In the genomic region with DNA sequence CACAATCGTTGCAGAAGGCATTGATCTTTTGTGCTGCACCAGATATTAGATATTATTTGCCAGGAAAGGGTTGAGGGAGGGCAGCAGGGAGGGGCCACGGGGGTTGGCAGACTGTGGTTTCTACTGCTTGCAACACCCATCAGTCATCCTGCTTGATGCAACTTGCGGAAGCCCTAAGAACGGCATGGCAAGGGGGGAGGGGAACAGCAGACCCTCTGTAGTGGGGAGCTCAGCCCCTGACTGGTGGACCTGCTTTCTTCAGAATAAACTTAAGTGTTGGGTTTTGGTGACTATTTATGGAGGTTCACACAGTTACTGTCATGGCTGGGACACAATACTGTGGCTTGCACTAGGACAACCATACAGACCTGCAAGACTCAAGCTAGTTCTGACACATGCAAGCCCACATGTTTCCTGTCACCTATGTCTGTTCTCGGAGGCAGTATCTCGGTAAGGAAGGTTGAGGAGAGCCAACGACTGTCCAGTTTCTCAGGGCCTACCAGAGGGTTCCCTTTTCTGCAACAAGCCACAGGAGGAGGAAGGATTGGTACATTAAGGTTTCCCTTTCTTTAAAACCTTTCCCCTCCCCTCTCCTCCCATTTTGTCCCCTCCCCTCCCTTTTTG, we compare ENCODE assay signal across 13 mouse cellular contexts. TPM values are rescaled to one million over a fixed set of nuclear protein-coding genes. Genes with fewer than 3 reads are reported as not detected.
DNase-seq lines count a peak whose midpoint lies in the region; ATAC-seq and TF ChIP-seq lines count a peak whose summit lies in the region.
"Had no signal": no experiment of that assay in that cellular context is flagged by ENCODE, and none has a peak within 500 bp of the region (broad histone marks: within the 10 kb centered on the region; RNA-seq: fewer than 3 reads in every experiment).

No protein-coding gene starts in this region.

- H3K9me3 ChIP-seq in liver, embryonic 14.5 days (ENCODE audit: control insufficient read depth, low read length) = no peaks in the 10 kb centered on the region
- no peaks in the 10 kb centered on the region for H3K9me3 ChIP-seq in intestine, embryonic 15.5 days
- H3K9me3 ChIP-seq: limb, embryonic 10.5 days had no signal

- no peaks in the 10 kb centered on the region for H3K36me3 ChIP-seq in liver, embryonic 14.5 days (replicated peaks; ENCODE audit: control insufficient read depth, insufficient read depth, low read depth)
- H3K36me3 ChIP-seq in intestine, embryonic 15.5 days = no peaks in the 10 kb centered on the region
- H3K36me3 ChIP-seq: limb, embryonic 10.5 days had no signal

- DNase-seq in testis, postnatal 10 days (ENCODE audit: low spot score) = peak; percentile 33
- DNase-seq in testis, postnatal 14 days (ENCODE audit: low spot score) = no peak
- DNase-seq in liver, embryonic 14.5 days (ENCODE audit: low read depth in 3 of 3, low spot score in 3 of 3) = no peak
- DNase-seq in thymus, postnatal 4 days = peak; percentile 77
- no peak for DNase-seq in cerebellum, adult 9-11 months
- no peak for DNase-seq in MN1 (ENCODE audit: low spot score)
- DNase-seq: embryo, embryonic 11 days; kidney, adult 8-10 months; retina, postnatal 1 day had no signal

- WGBS in liver, embryonic 14.5 days (ENCODE audit: insufficient replicate concordance) = 9% methylated on average over 7 of the region's 7 CpGs
- 69% methylated on average over 7 of the region's 7 CpGs for WGBS in intestine, embryonic 15.5 days

- TF ChIP-seq CTCF in liver, embryonic 14.5 days (IDR thresholded peaks at IDR 0.05; ENCODE audit: low read depth) = no peak

- no peak overlapping the region for H3K27ac ChIP-seq in liver, embryonic 14.5 days
- H3K27ac ChIP-seq in intestine, embryonic 15.5 days = no peak overlapping the region
- H3K27ac ChIP-seq: limb, embryonic 10.5 days had no signal

- H3K4me3 ChIP-seq in liver, embryonic 14.5 days (ENCODE audit: insufficient read depth in 1 of 2, low read depth in 2 of 2, low read length in 2 of 2) = no peak overlapping the region
- no peak overlapping the region for H3K4me3 ChIP-seq in intestine, embryonic 15.5 days (replicated peaks)
- H3K4me3 ChIP-seq: limb, embryonic 10.5 days had no signal

- H3K4me2 ChIP-seq in liver, embryonic 14.5 days (ENCODE audit: low read depth) = peak overlapping the region; percentile 35
- H3K4me2 ChIP-seq in intestine, embryonic 15.5 days (replicated peaks) = no peak overlapping the region
- H3K4me2 ChIP-seq: heart, embryonic 11.5 days had no signal

- H3K4me1 ChIP-seq in liver, embryonic 14.5 days (replicated peaks; ENCODE audit: control insufficient read depth in 2 of 2, insufficient read depth in 2 of 2, low read length in 1 of 2) = 0 out of 4 replicates have a peak, but pooled peaks cover 0 to 2% of the 10 kb centered on the region in 2 experiments
- H3K4me1 ChIP-seq in intestine, embryonic 15.5 days (replicated peaks) = no peaks in the 10 kb centered on the region
- H3K4me1 ChIP-seq: limb, embryonic 10.5 days had no signal

- H3K27me3 ChIP-seq in liver, embryonic 14.5 days (ENCODE audit: control insufficient read depth, insufficient read depth, low read length) = no peaks in the 10 kb centered on the region
- H3K27me3 ChIP-seq in intestine, embryonic 15.5 days (replicated peaks) = no peaks in the 10 kb centered on the region

- ATAC-seq in liver, embryonic 14.5 days (ENCODE audit: insufficient read depth) = no peak
- ATAC-seq in monocyte, adult 5-6 weeks (replicated peaks; ENCODE audit: insufficient number of reproducible peaks, low FRiP score, low TSS enrichment, poor library complexity, severe bottlenecking) = peak; percentile 57
- ATAC-seq in intestine, embryonic 15.5 days = no peak

- TF ChIP-seq EP300 in liver, embryonic 14.5 days (IDR thresholded peaks at IDR 0.05; ENCODE audit: low read depth) = no peak

- no peak overlapping the region for H3K9ac ChIP-seq in liver, embryonic 14.5 days (replicated peaks)
- no peak overlapping the region for H3K9ac ChIP-seq in intestine, embryonic 15.5 days

RNA-seq across cellular contexts. Expression of gene Rubcnl, which starts 53.6 kb away (rescaled TPM):
- polyA plus RNA-seq in liver, embryonic 14.5 days (2012; rRNA removed) = 0.12 and 0.21 TPM in 2 replicates
- 0.09 and 0.15 TPM in 2 replicates for polyA plus RNA-seq in liver, embryonic 14.5 days (2014; fragmentation: Nextera tagmentation; extraction: Ambion mirVana)
- total RNA-seq in monocyte, adult 5-6 weeks (2017) = 33.3 to 38.2 TPM (median 36.0 TPM) in 3 replicates
- polyA plus RNA-seq in intestine, embryonic 15.5 days (2015; fragmentation: Nextera tagmentation; extraction: Ambion mirVana) = 0.43 and 0.55 TPM in 2 replicates

Comparison
In these comparisons a context has a peak if more than half of its experiments do, and no peak if none do; other contexts are left out.
1. DNase-seq: peak in testis, postnatal 10 days (single experiment) and thymus, postnatal 4 days (single experiment); none in testis, postnatal 14 days (single experiment), liver, embryonic 14.5 days (0 of 3), cerebellum, adult 9-11 months (single experiment) and MN1 (single experiment).